Mouse (Mus musculus): ENCODE measurements around the gene Nfe2l1.
"Not testable (repeated sequence)": the region's sequence is repeated elsewhere in the genome, so short reads cannot be mapped to it uniquely, and the experiment has no call there.

The Nfe2l1 gene

DNA sequence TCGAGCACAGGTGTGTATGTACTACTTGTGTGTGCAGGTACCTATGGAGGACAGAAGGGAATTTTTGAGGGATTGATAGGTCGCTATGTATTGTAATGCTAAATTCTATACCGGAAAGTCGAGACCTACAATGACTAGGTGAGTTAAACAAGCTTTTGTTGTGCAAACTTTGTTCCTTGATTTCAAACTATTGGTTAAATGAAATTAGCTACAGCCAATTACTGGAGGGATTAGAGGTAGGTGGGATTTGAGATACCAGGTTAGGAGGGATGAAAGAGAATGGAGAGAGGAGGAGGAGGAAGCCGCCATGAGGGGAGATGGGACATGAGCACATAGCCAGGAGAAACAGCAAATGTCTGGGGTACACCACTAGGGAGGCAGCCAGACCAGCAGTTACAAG, 49.5 kb downstream of the Nfe2l1 start:
- DNase-seq (ENCODE audit: low read depth, low spot score): no peak

DNA sequence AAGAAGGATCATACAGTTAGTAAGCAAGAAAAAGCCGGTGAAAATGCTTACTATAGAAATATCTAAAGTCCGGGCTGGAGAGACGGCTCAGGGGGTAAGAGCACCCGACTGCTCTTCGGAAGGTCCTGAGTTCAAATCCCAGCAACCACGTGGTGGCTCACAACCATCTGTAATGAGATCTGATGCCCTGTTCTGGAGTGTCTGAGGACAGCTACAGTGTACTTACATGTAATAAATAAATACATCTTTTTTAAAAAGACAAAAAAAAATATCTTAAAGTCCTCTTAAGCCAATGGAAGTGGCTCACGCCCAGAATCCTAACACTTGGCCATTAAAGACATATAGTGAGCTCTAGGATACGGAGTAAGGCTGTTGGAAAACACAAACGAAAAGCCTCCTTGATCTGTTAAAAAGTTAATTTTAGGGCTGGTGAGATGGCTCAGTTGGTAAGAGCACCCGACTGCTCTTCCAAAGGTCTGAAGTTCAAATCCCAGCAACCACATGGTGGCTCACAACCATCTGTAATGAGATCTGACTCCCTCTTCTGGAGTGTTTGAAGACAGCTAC, 51.6 kb downstream of the Nfe2l1 start:
- DNase-seq (ENCODE audit: low read depth, low spot score): not testable (repeated sequence)

DNA sequence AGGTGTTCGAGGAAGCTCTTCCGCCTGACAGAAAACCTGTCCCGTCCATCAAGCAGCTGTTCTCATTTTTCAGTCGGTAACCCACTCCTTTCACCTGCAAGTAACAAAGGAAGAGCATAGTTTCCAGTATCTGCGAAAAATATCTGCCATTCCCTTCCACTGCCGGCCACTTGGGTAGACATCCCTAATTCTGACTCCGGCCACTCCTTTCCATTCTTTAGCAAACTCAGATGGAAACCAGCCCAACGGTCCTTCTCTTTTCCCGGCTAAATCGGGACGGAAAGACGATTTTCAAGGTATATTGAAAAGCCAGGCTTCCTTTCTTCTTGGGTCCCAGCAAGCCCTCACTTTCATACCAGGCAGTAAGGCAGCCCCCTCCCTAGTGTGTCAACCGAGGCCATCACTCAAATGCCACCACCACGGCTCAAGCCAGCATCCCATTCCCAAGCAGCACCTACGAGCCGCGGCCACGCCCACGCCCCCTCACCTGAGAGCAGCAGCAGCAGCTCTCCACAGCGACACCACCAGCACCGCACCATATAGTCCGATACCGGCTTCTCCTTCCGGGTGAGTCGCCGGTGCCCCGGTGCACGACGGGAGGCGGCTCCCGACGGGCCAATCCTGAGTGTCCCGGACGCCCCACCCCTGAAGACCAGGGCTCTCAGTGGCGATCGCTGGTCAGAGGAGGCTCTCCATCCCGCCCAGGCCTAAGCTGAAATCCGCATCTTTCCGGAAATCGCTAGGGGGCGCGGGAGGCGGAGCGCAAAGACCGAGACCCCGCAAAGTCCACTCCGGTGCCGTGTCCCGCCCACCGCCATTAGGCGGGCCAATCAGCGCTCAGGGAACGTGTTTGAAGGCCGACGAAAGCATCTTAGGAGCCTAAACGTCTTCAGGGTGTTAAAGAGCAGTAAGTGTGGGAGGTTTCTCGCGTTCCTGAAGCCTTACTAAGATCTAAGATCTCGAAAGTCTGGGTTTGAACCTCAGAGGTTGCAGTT, 52.5 kb downstream of the Nfe2l1 start, which contains the start of gene Snx11:
Gene Snx11 (minus strand): TSS at position 592 of the 995 bp plus-strand sequence.
- DNase-seq (ENCODE audit: low read depth, low spot score): peak; percentile 97

DNA sequence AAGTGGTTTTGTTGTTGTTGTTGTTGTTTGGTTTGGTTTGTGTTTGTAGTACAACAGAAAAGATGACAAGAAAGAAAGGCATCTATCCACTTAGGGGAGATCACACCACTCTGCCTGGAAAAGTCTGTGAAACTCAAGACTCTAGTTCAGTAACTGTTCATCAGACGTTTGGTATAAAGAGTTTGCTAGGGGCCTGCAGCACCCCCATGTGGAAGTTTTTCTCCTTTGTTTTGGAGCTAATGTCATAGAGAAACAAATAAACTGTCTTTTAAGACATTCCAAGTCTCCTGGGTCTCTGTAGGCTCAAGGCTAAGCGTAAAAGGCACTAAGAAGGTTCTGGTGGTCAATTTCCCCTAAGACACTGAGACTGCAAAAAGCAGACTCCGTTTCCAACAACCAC, 53.7 kb downstream of the Nfe2l1 start:
- DNase-seq (ENCODE audit: low read depth, low spot score): peak; percentile 27

DNA sequence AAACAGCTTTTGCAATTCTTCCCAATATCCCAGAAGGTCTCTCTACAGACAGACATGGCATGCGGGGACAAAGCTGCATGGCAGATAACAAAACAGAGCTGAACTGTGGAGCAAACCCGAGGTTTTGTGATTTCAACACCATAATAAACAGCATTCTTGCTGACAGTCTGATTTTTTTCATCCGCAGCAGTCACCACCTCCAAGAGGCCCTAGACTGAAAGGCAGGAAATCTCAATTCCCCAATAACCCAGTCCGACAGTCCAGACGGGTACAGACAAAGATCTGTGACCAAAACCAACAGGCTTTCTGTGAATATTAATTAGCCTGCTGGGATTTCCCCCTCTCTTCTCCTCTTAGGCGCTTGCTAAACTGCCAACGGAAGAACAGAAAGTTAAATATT, 54.1 kb downstream of the Nfe2l1 start:
- peak; percentile 28 for DNase-seq (ENCODE audit: low read depth, low spot score)

DNA sequence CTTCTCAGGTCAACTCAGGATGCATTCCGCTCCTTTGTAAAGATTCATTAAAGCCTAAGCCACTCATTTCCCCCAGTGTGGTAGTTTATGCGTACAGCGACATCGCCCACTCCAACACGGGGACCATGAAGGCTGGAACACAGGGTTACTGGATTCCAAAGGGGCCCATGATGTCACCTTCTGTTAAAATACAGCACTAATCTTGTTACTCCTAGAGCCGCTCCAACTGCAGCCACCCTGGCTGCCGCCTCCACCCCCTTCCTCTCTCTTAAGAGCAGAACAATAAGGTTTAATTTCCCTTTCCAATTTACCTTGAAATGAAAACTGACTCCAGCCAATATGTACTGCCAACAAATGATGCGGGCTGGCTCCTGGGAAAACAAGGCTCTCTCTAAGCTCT, 54.7 kb downstream of the Nfe2l1 start:
- DNase-seq (ENCODE audit: low read depth, low spot score): no peak

DNA sequence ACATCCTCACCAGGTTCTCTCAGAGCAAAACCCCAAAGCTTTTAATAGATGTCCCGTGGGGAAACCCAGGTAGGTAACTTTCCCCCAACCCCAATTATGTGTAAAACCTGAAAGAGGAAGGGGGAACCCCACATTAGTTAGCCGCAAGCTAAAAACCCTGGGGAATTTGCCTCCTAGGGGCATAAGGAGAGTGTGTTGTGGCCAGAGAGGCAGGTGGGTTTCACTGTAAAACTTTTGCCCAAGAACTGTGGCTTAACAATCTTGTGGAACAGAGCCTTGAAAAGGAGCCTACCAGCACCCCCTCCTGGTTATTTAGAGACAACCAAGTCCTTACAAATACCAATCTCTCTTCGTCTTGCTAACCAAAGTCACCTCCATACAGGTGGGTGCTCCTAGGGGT, 55.2 kb downstream of the Nfe2l1 start:
- DNase-seq (ENCODE audit: low read depth, low spot score): peak; percentile 45

DNA sequence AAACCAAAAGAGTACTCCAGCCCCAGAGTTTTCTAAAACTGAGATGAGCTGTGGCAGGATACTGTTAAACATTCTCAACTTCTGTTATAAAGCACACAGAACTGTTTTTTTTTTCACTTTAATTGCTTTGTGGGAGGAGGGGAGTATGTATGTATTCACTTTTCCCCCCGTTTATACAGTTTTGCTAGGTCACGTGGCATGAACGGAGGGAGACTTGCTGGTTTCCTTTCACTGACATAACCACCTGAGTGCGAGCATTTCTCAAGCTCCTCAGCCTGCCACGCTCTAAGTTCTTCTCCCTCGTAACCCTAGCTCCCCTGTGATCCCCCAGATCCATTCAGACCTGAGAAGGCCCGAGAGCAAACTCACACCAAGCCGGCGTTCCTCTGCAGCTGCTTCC, 57.4 kb downstream of the Nfe2l1 start:
- no peak for DNase-seq (ENCODE audit: low read depth, low spot score)

DNA sequence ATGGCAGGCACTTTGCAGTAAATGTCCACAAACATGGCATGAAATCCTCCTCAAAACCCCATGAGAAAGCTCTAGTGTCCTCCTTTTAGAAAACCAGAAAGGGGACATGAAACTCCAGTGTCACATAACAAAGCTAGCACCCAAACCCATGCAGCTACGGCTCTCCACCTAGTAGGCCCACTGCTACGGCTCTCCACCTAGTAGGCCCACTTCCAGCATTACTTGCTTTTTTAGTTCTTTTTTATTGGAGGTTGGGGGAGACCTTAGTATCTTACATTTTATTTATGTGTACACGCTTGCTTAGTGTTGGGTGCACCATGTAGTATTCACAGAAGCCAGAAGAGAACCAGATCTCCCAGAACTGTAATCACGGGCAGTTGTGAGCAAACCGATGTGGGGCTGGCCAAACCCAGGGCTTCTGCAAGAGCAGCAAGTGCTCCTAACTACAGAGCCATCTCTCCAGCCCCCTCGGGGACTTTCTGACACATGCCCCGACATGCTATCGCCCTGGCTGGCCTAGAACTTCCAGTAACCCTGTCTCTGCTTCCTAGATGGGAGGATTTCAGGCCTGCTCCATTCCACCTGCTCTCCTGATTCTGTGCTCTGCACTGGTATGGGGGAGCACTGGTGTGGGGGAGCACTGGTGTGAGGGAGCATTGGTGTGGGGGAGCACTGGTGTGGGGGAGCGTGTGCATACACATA, 58.3 kb downstream of the Nfe2l1 start:
- DNase-seq (ENCODE audit: low read depth, low spot score): no peak

DNA sequence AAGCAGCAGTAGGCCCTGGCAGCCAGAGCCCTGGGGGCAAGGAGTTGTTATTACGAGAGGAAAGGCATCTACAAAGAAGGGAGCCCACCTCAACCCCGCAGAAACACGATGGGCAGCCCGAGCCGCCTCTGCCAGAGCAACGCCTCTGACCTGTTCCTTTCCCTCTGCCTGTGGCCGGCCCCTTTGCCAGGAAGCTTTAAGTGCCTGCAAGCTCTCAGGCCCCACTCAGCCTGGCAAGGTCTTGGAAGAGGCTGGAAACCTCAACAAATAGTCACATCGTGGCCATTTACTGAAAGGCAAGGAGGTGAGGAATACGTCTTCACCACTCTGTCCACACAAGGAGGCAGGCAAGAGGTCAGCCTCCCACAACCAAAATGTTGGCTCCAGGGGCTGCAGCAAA, 61.5 kb downstream of the Nfe2l1 start:
- no peak for DNase-seq (ENCODE audit: low read depth, low spot score)

All from CD4-positive helper T cell, adult 2 months (primary cell).